Mouse (Mus musculus) embryonic facial prominence, embryonic 12.5 days (tissue): ENCODE results near the gene Gbf1. TPM values are rescaled to one million over a fixed set of nuclear protein-coding genes. Genes with fewer than 3 reads are reported as not detected.

ENCODE experiments used
- ATAC-seq: fragments of 200-750 bp; cut with Nextera tagmentation; 2 replicates; pipeline ENCODE4 v1.8.0; 2017; ENCODE audit not compliant: insufficient number of reproducible peaks, insufficient read depth, low FRiP score, low TSS enrichment
- H3K27ac ChIP-seq: fragments of 300-500 bp; sonication (generic); 2 replicates; pipeline ENCODE4 v1.5.1; 2016; ENCODE audit warnings: mild to moderate bottlenecking
- H3K27me3 ChIP-seq: fragments of 300-500 bp; sonication (generic); 2 replicates; pipeline ENCODE4 v1.6.1; 2016; ENCODE audit warnings: mild to moderate bottlenecking, moderate library complexity
- H3K36me3 ChIP-seq: fragments of 300-500 bp; sonication (generic); 2 replicates; pipeline ENCODE4 v1.6.1; 2016; ENCODE audit warnings: mild to moderate bottlenecking
- H3K4me1 ChIP-seq: fragments of 300-500 bp; sonication (generic); 2 replicates; pipeline ENCODE4 v1.6.1; 2016
- H3K4me2 ChIP-seq: fragments of 300-500 bp; sonication (generic); replicated peaks from 2 replicates; pipeline ENCODE4 v1.6.1; 2016; ENCODE audit warnings: mild to moderate bottlenecking, moderate library complexity
- H3K4me3 ChIP-seq: fragments of 300-500 bp; sonication (generic); 2 replicates; pipeline ENCODE4 v1.5.1; 2016; ENCODE audit warnings: mild to moderate bottlenecking
- H3K9ac ChIP-seq: fragments of 300-500 bp; sonication (generic); 2 replicates; pipeline ENCODE4 v1.6.1; 2016; ENCODE audit warnings: mild to moderate bottlenecking, moderate library complexity
- H3K9me3 ChIP-seq: fragments of 300-500 bp; sonication (generic); 2 replicates; pipeline ENCODE4 v1.6.1; 2016; ENCODE audit warnings: mild to moderate bottlenecking, moderate library complexity
- WGBS: fragments of 180-500 bp; shearing (Covaris S2); methylation state at CpG from one replicate; pipeline ENCODE4 v1.1.7; 2016; 5-methylcytosine and 5-hydroxymethylcytosine counted together
- polyA plus RNA-seq: library from polyadenylated mRNA; unstranded; fragments of >200 nt; fragmentation: Nextera tagmentation; extraction: Ambion mirVana; gene quantifications from 2 replicates; pipeline ENCODE4 v1.2.1, GENCODE M21; 2016

Gene Gbf1
- polyA plus RNA-seq, 1 experiment from 2014 or later: 70.1 TPM

GRCm38 (mm10) chr19:46321101-46321943, 169.0 kb downstream of the Gbf1 start:
- Histone ChIP-seq H3K27me3 (peaks cover 100% of the 10 kb centered on the region), H3K4me2 (no peak overlapping the region), H3K9ac (no peak overlapping the region), H3K4me3 (no peak overlapping the region), H3K27ac (no peak overlapping the region), H3K9me3 (no peaks in the 10 kb centered on the region), H3K4me1 (peaks cover 25% of the 10 kb centered on the region), H3K36me3 (no peaks in the 10 kb centered on the region)
- WGBS: 24% methylated on average over 6 of the region's 6 CpGs
- no peak for ATAC-seq

- ATAC-seq: no peak
- Histone ChIP-seq H3K9me3 (no peaks in the 10 kb centered on the region), H3K4me2 (no peak overlapping the region), H3K27ac (no peak overlapping the region), H3K27me3 (peaks cover 97% of the 10 kb centered on the region), H3K4me1 (peaks cover 29% of the 10 kb centered on the region), H3K9ac (no peak overlapping the region), H3K36me3 (no peaks in the 10 kb centered on the region), H3K4me3 (no peak overlapping the region)
- WGBS: 54% methylated on average over 11 of the region's 11 CpGs
Observed at GRCm38 (mm10) chr19:46322144-46322995, 170.1 kb downstream of the Gbf1 start.

GRCm38 (mm10) chr19:46322996-46323572, 170.8 kb downstream of the Gbf1 start:
- ATAC-seq: no peak
- no peak overlapping the region for H3K4me3 ChIP-seq
- H3K27ac ChIP-seq: no peak overlapping the region
- WGBS: 74% methylated on average over 13 of the region's 13 CpGs
- no peak overlapping the region for H3K9ac ChIP-seq
- H3K9me3 ChIP-seq: no peaks in the 10 kb centered on the region
- peaks cover 90% of the 10 kb centered on the region for H3K27me3 ChIP-seq
- H3K4me2 ChIP-seq: no peak overlapping the region
- H3K4me1 ChIP-seq: peaks cover 29% of the 10 kb centered on the region
- H3K36me3 ChIP-seq: no peaks in the 10 kb centered on the region

- H3K9ac ChIP-seq: no peak overlapping the region
- 66% methylated on average over 5 of the region's 5 CpGs for WGBS
- peaks cover 24% of the 10 kb centered on the region for H3K4me1 ChIP-seq
- H3K36me3 ChIP-seq: no peaks in the 10 kb centered on the region
- H3K27ac ChIP-seq: no peak overlapping the region
- no peaks in the 10 kb centered on the region for H3K9me3 ChIP-seq
- no peak overlapping the region for H3K4me3 ChIP-seq
- H3K4me2 ChIP-seq: no peak overlapping the region
- ATAC-seq: no peak
- peaks cover 83% of the 10 kb centered on the region for H3K27me3 ChIP-seq
Observed at GRCm38 (mm10) chr19:46323716-46324115, 171.4 kb downstream of the Gbf1 start.

- WGBS: 64% methylated on average over 11 of the region's 11 CpGs
- Histone ChIP-seq H3K27me3 (peaks cover 77% of the 10 kb centered on the region), H3K36me3 (no peaks in the 10 kb centered on the region), H3K4me3 (no peak overlapping the region), H3K4me1 (peaks cover 27% of the 10 kb centered on the region), H3K4me2 (no peak overlapping the region), H3K9ac (no peak overlapping the region), H3K27ac (no peak overlapping the region), H3K9me3 (no peaks in the 10 kb centered on the region)
- no peak for ATAC-seq
Observed at GRCm38 (mm10) chr19:46324366-46324765, 172.1 kb downstream of the Gbf1 start.

GRCm38 (mm10) chr19:46324918-46325317, 172.6 kb downstream of the Gbf1 start:
- Histone ChIP-seq H3K9ac (no peak overlapping the region), H3K9me3 (no peaks in the 10 kb centered on the region), H3K4me2 (no peak overlapping the region), H3K27ac (no peak overlapping the region), H3K36me3 (no peaks in the 10 kb centered on the region), H3K4me3 (no peak overlapping the region), H3K27me3 (peaks cover 71% of the 10 kb centered on the region), H3K4me1 (peaks cover 27% of the 10 kb centered on the region)
- ATAC-seq: no peak
- WGBS: 66% methylated on average over 5 of the region's 5 CpGs

GRCm38 (mm10) chr19:46326019-46326755, 173.9 kb downstream of the Gbf1 start:
- H3K9me3 ChIP-seq: no peaks in the 10 kb centered on the region
- no peak overlapping the region for H3K27ac ChIP-seq
- H3K9ac ChIP-seq: no peak overlapping the region
- peak overlapping the region; percentile 100 for H3K4me2 ChIP-seq
- peaks cover 59% of the 10 kb centered on the region for H3K27me3 ChIP-seq
- H3K36me3 ChIP-seq: peaks cover 9% of the 10 kb centered on the region
- 5% methylated on average over 27 of the region's 29 CpGs for WGBS
- no peak for ATAC-seq
- peaks cover 27% of the 10 kb centered on the region for H3K4me1 ChIP-seq
- peak overlapping the region; percentile 22; the same call in 1 of the 2 replicates for H3K4me3 ChIP-seq

GRCm38 (mm10) chr19:46326756-46327305, 174.5 kb downstream of the Gbf1 start, which contains the start of gene Psd:
TSS of gene Psd (minus strand) at chr19:46327156.
- Histone ChIP-seq H3K4me1 (peaks cover 22% of the 10 kb centered on the region), H3K27me3 (peaks cover 52% of the 10 kb centered on the region), H3K27ac (peak within 1 kb of the TSS; percentile 71), H3K4me3 (peak within 1 kb of the TSS; percentile 67), H3K9me3 (no peaks in the 10 kb centered on the region), H3K4me2 (peak within 1 kb of the TSS; percentile 100), H3K36me3 (peaks cover 16% of the 10 kb centered on the region), H3K9ac (peak within 1 kb of the TSS; percentile 67)
- no peak for ATAC-seq
- WGBS: 1% methylated on average over 35 of the region's 35 CpGs

- Histone ChIP-seq H3K36me3 (peaks cover 24% of the 10 kb centered on the region), H3K9ac (peak overlapping the region; percentile 67), H3K4me3 (peak overlapping the region; percentile 67), H3K4me1 (peaks cover 20% of the 10 kb centered on the region), H3K4me2 (peak overlapping the region; percentile 100), H3K27ac (peak overlapping the region; percentile 71; the same call in 1 of the 2 replicates), H3K27me3 (peaks cover 45% of the 10 kb centered on the region), H3K9me3 (no peaks in the 10 kb centered on the region)
- no peak for ATAC-seq
- WGBS: 31% methylated on average over 14 of the region's 14 CpGs
Observed at GRCm38 (mm10) chr19:46327531-46328064, 175.3 kb downstream of the Gbf1 start.

- Histone ChIP-seq H3K4me3 (peak within 1 kb of the TSS; percentile 67), H3K4me1 (peaks cover 20% of the 10 kb centered on the region), H3K4me2 (peak within 1 kb of the TSS; percentile 100), H3K9ac (peak within 1 kb of the TSS; percentile 67), H3K27me3 (peaks cover 37% of the 10 kb centered on the region), H3K36me3 (peaks cover 24% of the 10 kb centered on the region), H3K27ac (peak within 1 kb of the TSS; percentile 71), H3K9me3 (no peaks in the 10 kb centered on the region)
- WGBS: under 1% methylated on average over 81 of the region's 81 CpGs
- peak; percentile 83 for ATAC-seq
Observed at GRCm38 (mm10) chr19:46328081-46329030, 176.0 kb downstream of the Gbf1 start, which contains the start of gene Fbxl15. TSS of gene Fbxl15 (plus strand) at chr19:46328184.
